Mouse (Mus musculus) brain, embryonic 14.5 days (tissue): ENCODE results near the gene Lsamp.
A peak's percentile ranks its signal among the peaks of the same experiment; 100 is the strongest.

Experiments used
- CTCF ChIP-seq: fragments of 200-500 bp; IDR thresholded peaks from 2 replicates; pipeline ENCODE4 v1.5.1; 2012; ENCODE audit warnings: inconsistent platforms, mild to moderate bottlenecking, moderate library complexity, borderline replicate concordance; ENCODE audit not compliant: insufficient read depth, insufficient read length; ENCODE audit errors: extremely low read depth
- POLR2A ChIP-seq: fragments of 200-500 bp; IDR thresholded peaks from 2 replicates; pipeline ENCODE4 v1.6.1; 2012; ENCODE audit warnings: mild to moderate bottlenecking, inconsistent platforms, borderline replicate concordance; ENCODE audit not compliant: poor library complexity, insufficient read depth, insufficient read length, severe bottlenecking; ENCODE audit errors: extremely low read depth

GRCm38 (mm10) chr16:40739015-40739414 lies 754.9 kb downstream of the Lsamp start:
- TF ChIP-seq CTCF: peak; percentile 71; the same call in 1 of the 2 replicates
- no peak for TF ChIP-seq POLR2A
